Mouse (Mus musculus): ENCODE results near the gene Dusp2. TPM values are rescaled to one million over a fixed set of nuclear protein-coding genes. Genes with fewer than 3 reads are reported as not detected.

The Dusp2 gene
- polyA plus RNA-seq, 1 experiment from 2014 or later, result 4.9 TPM

GRCm38 (mm10) chr2:127375759-127376341 lies 39.9 kb downstream of the Dusp2 start:
- 62% methylated on average over 7 of the region's 7 CpGs for WGBS
- no peak overlapping the region for H3K27ac ChIP-seq (ENCODE audit: low read depth, low read length)
- H3K9me3 ChIP-seq (ENCODE audit: control insufficient read depth, low read length), result no peaks in the 10 kb centered on the region
- no peaks in the 10 kb centered on the region for H3K27me3 ChIP-seq (ENCODE audit: control insufficient read depth, insufficient read depth, low read length)
- H3K4me1 ChIP-seq (replicated peaks; ENCODE audit: control insufficient read depth, insufficient read depth, low read length), result no peaks in the 10 kb centered on the region
- H3K4me2 ChIP-seq (replicated peaks; ENCODE audit: low read depth, low read length), result no peak overlapping the region
- H3K36me3 ChIP-seq (ENCODE audit: control insufficient read depth, insufficient read depth, low read length), result no peaks in the 10 kb centered on the region
- ATAC-seq (ENCODE audit: low FRiP score) (no peak), DNase-seq (ENCODE audit: low spot score) (peak; percentile 39)
- no peak overlapping the region for H3K4me3 ChIP-seq (ENCODE audit: low read depth, low read length)
- no peak overlapping the region for H3K9ac ChIP-seq (ENCODE audit: low read depth, low read length)

- no peak for ATAC-seq (ENCODE audit: low FRiP score)
- no peaks in the 10 kb centered on the region for H3K27me3 ChIP-seq (ENCODE audit: control insufficient read depth, insufficient read depth, low read length)
- DNase-seq (ENCODE audit: low spot score), result no peak
- no peak overlapping the region for H3K27ac ChIP-seq (ENCODE audit: low read depth, low read length)
- no peak overlapping the region for H3K4me2 ChIP-seq (replicated peaks; ENCODE audit: low read depth, low read length)
- H3K9me3 ChIP-seq (ENCODE audit: control insufficient read depth, low read length), result no peaks in the 10 kb centered on the region
- WGBS, result 83% methylated on average over 6 of the region's 6 CpGs
- H3K36me3 ChIP-seq (ENCODE audit: control insufficient read depth, insufficient read depth, low read length), result no peaks in the 10 kb centered on the region
- H3K4me1 ChIP-seq (replicated peaks; ENCODE audit: control insufficient read depth, insufficient read depth, low read length), result no peaks in the 10 kb centered on the region
- no peak overlapping the region for H3K4me3 ChIP-seq (ENCODE audit: low read depth, low read length)
- H3K9ac ChIP-seq (ENCODE audit: low read depth, low read length), result no peak overlapping the region
These were observed 40.6 kb downstream of the Dusp2 start for GRCm38 (mm10) chr2:127376423-127377051.

- ATAC-seq (ENCODE audit: low FRiP score), result peak; percentile 53; the same call in 1 of the 2 replicates
- no peak overlapping the region for H3K4me2 ChIP-seq (replicated peaks; ENCODE audit: low read depth, low read length)
- H3K9ac ChIP-seq (ENCODE audit: low read depth, low read length), result no peak overlapping the region
- peak; percentile 36 for DNase-seq (ENCODE audit: low spot score)
- 68% methylated on average over 7 of the region's 7 CpGs for WGBS
- H3K27me3 ChIP-seq (ENCODE audit: control insufficient read depth, insufficient read depth, low read length), result no peaks in the 10 kb centered on the region
- no peaks in the 10 kb centered on the region for H3K36me3 ChIP-seq (ENCODE audit: control insufficient read depth, insufficient read depth, low read length)
- no peaks in the 10 kb centered on the region for H3K4me1 ChIP-seq (replicated peaks; ENCODE audit: control insufficient read depth, insufficient read depth, low read length)
- H3K27ac ChIP-seq (ENCODE audit: low read depth, low read length), result no peak overlapping the region
- no peak overlapping the region for H3K4me3 ChIP-seq (ENCODE audit: low read depth, low read length)
- no peaks in the 10 kb centered on the region for H3K9me3 ChIP-seq (ENCODE audit: control insufficient read depth, low read length)
These were observed 42.1 kb downstream of the Dusp2 start for GRCm38 (mm10) chr2:127377942-127378610.

- Histone ChIP-seq H3K4me3 (ENCODE audit: low read depth, low read length) (no peak overlapping the region), H3K27me3 (ENCODE audit: control insufficient read depth, insufficient read depth, low read length) (no peaks in the 10 kb centered on the region), H3K9ac (ENCODE audit: low read depth, low read length) (no peak overlapping the region), H3K4me2 (replicated peaks; ENCODE audit: low read depth, low read length) (no peak overlapping the region), H3K36me3 (ENCODE audit: control insufficient read depth, insufficient read depth, low read length) (no peaks in the 10 kb centered on the region), H3K27ac (ENCODE audit: low read depth, low read length) (no peak overlapping the region), H3K9me3 (ENCODE audit: control insufficient read depth, low read length) (no peaks in the 10 kb centered on the region), H3K4me1 (replicated peaks; ENCODE audit: control insufficient read depth, insufficient read depth, low read length) (no peaks in the 10 kb centered on the region)
- 65% methylated on average over 7 of the region's 7 CpGs for WGBS
- ATAC-seq (ENCODE audit: low FRiP score) (no peak), DNase-seq (ENCODE audit: low spot score) (no peak)
These were observed 42.6 kb downstream of the Dusp2 start for GRCm38 (mm10) chr2:127378611-127378990.

- ATAC-seq (ENCODE audit: low FRiP score) (no peak), DNase-seq (ENCODE audit: low spot score) (no peak)
- WGBS, result 73% methylated on average over 3 of the region's 3 CpGs
- no peak overlapping the region for H3K9ac ChIP-seq (ENCODE audit: low read depth, low read length)
- no peaks in the 10 kb centered on the region for H3K36me3 ChIP-seq (ENCODE audit: control insufficient read depth, insufficient read depth, low read length)
- no peak overlapping the region for H3K4me3 ChIP-seq (ENCODE audit: low read depth, low read length)
- H3K27me3 ChIP-seq (ENCODE audit: control insufficient read depth, insufficient read depth, low read length), result no peaks in the 10 kb centered on the region
- no peaks in the 10 kb centered on the region for H3K4me1 ChIP-seq (replicated peaks; ENCODE audit: control insufficient read depth, insufficient read depth, low read length)
- no peak overlapping the region for H3K4me2 ChIP-seq (replicated peaks; ENCODE audit: low read depth, low read length)
- H3K9me3 ChIP-seq (ENCODE audit: control insufficient read depth, low read length), result no peaks in the 10 kb centered on the region
- no peak overlapping the region for H3K27ac ChIP-seq (ENCODE audit: low read depth, low read length)
These were observed 43.3 kb downstream of the Dusp2 start for GRCm38 (mm10) chr2:127379250-127379649.

GRCm38 (mm10) chr2:127383881-127384280 lies 47.9 kb downstream of the Dusp2 start:
- H3K4me2 ChIP-seq (replicated peaks; ENCODE audit: low read depth, low read length), result no peak overlapping the region
- ATAC-seq (ENCODE audit: low FRiP score), result no peak

GRCm38 (mm10) chr2:127387521-127387920 lies 51.6 kb downstream of the Dusp2 start:
- DNase-seq (ENCODE audit: low spot score) (no peak), ATAC-seq (ENCODE audit: low FRiP score) (no peak)

More at GRCm38 (mm10) chr2:127383881-127384280, 47.9 kb downstream of the Dusp2 start:
- Histone ChIP-seq H3K9ac (ENCODE audit: low read depth, low read length) (no peak overlapping the region), H3K4me1 (replicated peaks; ENCODE audit: control insufficient read depth, insufficient read depth, low read length) (no peaks in the 10 kb centered on the region), H3K27ac (ENCODE audit: low read depth, low read length) (no peak overlapping the region), H3K27me3 (ENCODE audit: control insufficient read depth, insufficient read depth, low read length) (no peaks in the 10 kb centered on the region), H3K4me3 (ENCODE audit: low read depth, low read length) (no peak overlapping the region), H3K36me3 (ENCODE audit: control insufficient read depth, insufficient read depth, low read length) (no peaks in the 10 kb centered on the region), H3K9me3 (ENCODE audit: control insufficient read depth, low read length) (no peaks in the 10 kb centered on the region)
- no peak for DNase-seq (ENCODE audit: low spot score)
- WGBS, result 66% methylated on average over 7 of the region's 7 CpGs

More at GRCm38 (mm10) chr2:127387521-127387920, 51.6 kb downstream of the Dusp2 start:
- Histone ChIP-seq H3K4me3 (ENCODE audit: low read depth, low read length) (no peak overlapping the region), H3K36me3 (ENCODE audit: control insufficient read depth, insufficient read depth, low read length) (no peaks in the 10 kb centered on the region), H3K27me3 (ENCODE audit: control insufficient read depth, insufficient read depth, low read length) (no peaks in the 10 kb centered on the region), H3K9ac (ENCODE audit: low read depth, low read length) (no peak overlapping the region), H3K9me3 (ENCODE audit: control insufficient read depth, low read length) (no peaks in the 10 kb centered on the region), H3K27ac (ENCODE audit: low read depth, low read length) (no peak overlapping the region), H3K4me2 (replicated peaks; ENCODE audit: low read depth, low read length) (no peak overlapping the region), H3K4me1 (replicated peaks; ENCODE audit: control insufficient read depth, insufficient read depth, low read length) (no peaks in the 10 kb centered on the region)
- 94% methylated on average over 2 of the region's 2 CpGs for WGBS

All from hindbrain, embryonic 11.5 days (tissue).